Comparison of ENCODE assay signal across 14 mouse cellular contexts in genomic region chr2:8964952-8965668, GRCm38 (mm10).
"Had no signal": no experiment of that assay in that cellular context is flagged by ENCODE, and none has a peak within 500 bp of the region (broad histone marks: within the 10 kb centered on the region; RNA-seq: fewer than 3 reads in every experiment).

No protein-coding gene starts in this region.

- ATAC-seq: midbrain, embryonic 16.5 days had no signal

- H3K9me3 ChIP-seq: midbrain, embryonic 10.5 days; midbrain, embryonic 12.5 days; neural tube, embryonic 12.5 days had no signal

- H3K4me2 ChIP-seq: lung, embryonic 14.5 days; midbrain, embryonic 12.5 days; neural tube, embryonic 12.5 days had no signal

- H3K27me3 ChIP-seq: midbrain, embryonic 12.5 days; neural tube, embryonic 12.5 days had no signal

- H3K36me3 ChIP-seq: midbrain, embryonic 10.5 days; midbrain, embryonic 12.5 days; neural tube, embryonic 12.5 days had no signal

- H3K4me3 ChIP-seq: midbrain, embryonic 10.5 days; midbrain, embryonic 12.5 days; myocyte; neural tube, embryonic 12.5 days had no signal

- DNase-seq: lung, adult 18-20 months; lung, embryonic 14.5 days; lung, postnatal 10 days; lung, postnatal 4 days; midbrain, embryonic 14.5 days; right cerebral cortex, postnatal 14 days; thymus, adult 18-20 months; thymus, postnatal 14 days; thymus, postnatal 36 days had no signal

- H3K27ac ChIP-seq: midbrain, embryonic 10.5 days; midbrain, embryonic 12.5 days; neural tube, embryonic 12.5 days had no signal

- H3K4me1 ChIP-seq: midbrain, embryonic 10.5 days; midbrain, embryonic 12.5 days; neural tube, embryonic 12.5 days had no signal

- H3K9ac ChIP-seq: lung, embryonic 14.5 days; midbrain, embryonic 12.5 days; neural tube, embryonic 12.5 days had no signal
